Mouse (Mus musculus): ENCODE measurements around the gene Gstp3. TPM values are rescaled to one million over a fixed set of nuclear protein-coding genes. Genes with fewer than 3 reads are reported as not detected.

Gstp3 gene
- polyA plus RNA-seq, 1 experiment from 2014 or later = 6.1 TPM

GRCm38 (mm10) chr19:4083826-4084225, 24.5 kb upstream of the Gstp3 start:
- WGBS = 21% methylated on average over 8 of the region's 8 CpGs
- no peaks in the 10 kb centered on the region for H3K9me3 ChIP-seq (replicated peaks; ENCODE audit: control insufficient read depth, low read length)
- H3K4me1 ChIP-seq (ENCODE audit: control insufficient read depth, insufficient read depth, low read length) = no peaks in the 10 kb centered on the region
- H3K9ac ChIP-seq (ENCODE audit: low read length) = no peak overlapping the region
- H3K27ac ChIP-seq (ENCODE audit: low read length) = no peak overlapping the region
- H3K4me2 ChIP-seq (ENCODE audit: low read depth, low read length) = no peak overlapping the region
- no peaks in the 10 kb centered on the region for H3K36me3 ChIP-seq (ENCODE audit: control insufficient read depth, insufficient read depth, low read length)
- H3K4me3 ChIP-seq (replicated peaks; ENCODE audit: low read length) = no peak overlapping the region
- no peaks in the 10 kb centered on the region for H3K27me3 ChIP-seq (ENCODE audit: control insufficient read depth, insufficient read depth, low read length)
- ATAC-seq (ENCODE audit: insufficient read depth, low FRiP score) = no peak

DNA sequence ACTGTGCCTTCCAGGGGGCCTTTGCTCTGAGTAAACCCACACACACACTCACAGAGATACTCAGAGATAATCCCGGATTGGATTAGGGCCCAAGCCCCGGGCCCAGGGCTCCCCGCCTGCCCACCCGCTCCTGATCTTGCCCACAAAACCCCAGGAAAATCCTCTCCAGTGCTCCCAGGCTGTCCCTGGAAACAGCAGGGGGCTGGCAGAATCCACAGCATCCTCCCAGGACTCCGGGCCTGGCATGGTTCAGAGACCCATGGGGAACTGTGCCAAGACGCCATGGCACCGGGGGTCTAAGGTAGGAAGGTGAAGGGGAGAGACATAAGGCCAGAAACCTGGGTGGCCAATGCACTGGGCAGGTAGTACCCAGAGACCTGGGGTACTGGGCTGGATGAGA, 23.9 kb upstream of the Gstp3 start:
- no peak for ATAC-seq (ENCODE audit: insufficient read depth, low FRiP score)
- no peak overlapping the region for H3K4me2 ChIP-seq (ENCODE audit: low read depth, low read length)
- H3K9ac ChIP-seq (ENCODE audit: low read length) = no peak overlapping the region
- no peak overlapping the region for H3K4me3 ChIP-seq (replicated peaks; ENCODE audit: low read length)
- 88% methylated on average over 7 of the region's 7 CpGs for WGBS
- H3K4me1 ChIP-seq (ENCODE audit: control insufficient read depth, insufficient read depth, low read length) = no peaks in the 10 kb centered on the region
- H3K27me3 ChIP-seq (ENCODE audit: control insufficient read depth, insufficient read depth, low read length) = no peaks in the 10 kb centered on the region
- no peaks in the 10 kb centered on the region for H3K36me3 ChIP-seq (ENCODE audit: control insufficient read depth, insufficient read depth, low read length)
- no peaks in the 10 kb centered on the region for H3K9me3 ChIP-seq (replicated peaks; ENCODE audit: control insufficient read depth, low read length)
- H3K27ac ChIP-seq (ENCODE audit: low read length) = no peak overlapping the region

- 79% methylated on average over 11 of the region's 11 CpGs for WGBS
- H3K36me3 ChIP-seq (ENCODE audit: control insufficient read depth, insufficient read depth, low read length) = no peaks in the 10 kb centered on the region
- H3K9ac ChIP-seq (ENCODE audit: low read length) = no peak overlapping the region
- no peaks in the 10 kb centered on the region for H3K9me3 ChIP-seq (replicated peaks; ENCODE audit: control insufficient read depth, low read length)
- ATAC-seq (ENCODE audit: insufficient read depth, low FRiP score) = no peak
- H3K4me2 ChIP-seq (ENCODE audit: low read depth, low read length) = no peak overlapping the region
- H3K4me1 ChIP-seq (ENCODE audit: control insufficient read depth, insufficient read depth, low read length) = no peaks in the 10 kb centered on the region
- H3K27ac ChIP-seq (ENCODE audit: low read length) = no peak overlapping the region
- no peak overlapping the region for H3K4me3 ChIP-seq (replicated peaks; ENCODE audit: low read length)
- H3K27me3 ChIP-seq (ENCODE audit: control insufficient read depth, insufficient read depth, low read length) = no peaks in the 10 kb centered on the region
Measured at GRCm38 (mm10) chr19:4082219-4082965, 23.0 kb upstream of the Gstp3 start.

- H3K9ac ChIP-seq (ENCODE audit: low read length) = no peak within 1 kb of the TSS
- H3K36me3 ChIP-seq (ENCODE audit: control insufficient read depth, insufficient read depth, low read length) = no peaks in the 10 kb centered on the region
- no peak within 1 kb of the TSS for H3K4me3 ChIP-seq (replicated peaks; ENCODE audit: low read length)
- 58% methylated on average over 3 of the region's 3 CpGs for WGBS
- H3K4me2 ChIP-seq (ENCODE audit: low read depth, low read length) = no peak within 1 kb of the TSS
- no peak for ATAC-seq (ENCODE audit: insufficient read depth, low FRiP score)
- no peaks in the 10 kb centered on the region for H3K27me3 ChIP-seq (ENCODE audit: control insufficient read depth, insufficient read depth, low read length)
- no peaks in the 10 kb centered on the region for H3K9me3 ChIP-seq (replicated peaks; ENCODE audit: control insufficient read depth, low read length)
- no peak within 1 kb of the TSS for H3K27ac ChIP-seq (ENCODE audit: low read length)
- no peaks in the 10 kb centered on the region for H3K4me1 ChIP-seq (ENCODE audit: control insufficient read depth, insufficient read depth, low read length)
Measured at GRCm38 (mm10) chr19:4081394-4081793, 22.0 kb upstream of the Gstp3 start, which contains the start of gene Cabp2. Cabp2 (plus strand) TSS chr19:4081578.

DNA sequence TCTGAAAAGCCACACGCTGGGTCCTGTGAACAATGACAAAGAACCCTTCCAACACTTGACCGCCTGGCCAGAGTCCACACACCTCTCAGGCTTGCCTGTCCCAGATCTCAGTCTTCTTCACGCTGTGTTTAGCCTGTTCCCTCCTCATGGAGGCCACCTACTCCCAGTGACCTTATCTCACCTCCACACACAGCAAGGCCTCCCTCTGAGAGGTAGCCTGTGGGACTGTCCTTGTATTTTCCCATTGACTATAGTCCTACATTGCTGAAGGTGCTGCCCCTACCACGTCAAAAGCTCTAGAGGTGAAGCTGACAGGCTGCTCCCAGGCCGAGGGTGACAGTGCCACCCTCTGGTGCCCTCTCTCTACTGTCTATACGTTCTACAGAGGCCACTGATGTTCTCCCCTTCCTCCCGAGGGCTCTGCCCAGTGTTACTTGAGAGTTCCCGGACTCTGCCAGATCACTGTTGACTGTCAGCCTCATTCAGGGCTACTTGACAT, 21.2 kb upstream of the Gstp3 start:
- Histone ChIP-seq H3K36me3 (ENCODE audit: control insufficient read depth, insufficient read depth, low read length) (no peaks in the 10 kb centered on the region), H3K27ac (ENCODE audit: low read length) (no peak overlapping the region), H3K9ac (ENCODE audit: low read length) (no peak overlapping the region), H3K4me3 (replicated peaks; ENCODE audit: low read length) (no peak overlapping the region), H3K27me3 (ENCODE audit: control insufficient read depth, insufficient read depth, low read length) (no peaks in the 10 kb centered on the region), H3K4me2 (ENCODE audit: low read depth, low read length) (no peak overlapping the region), H3K9me3 (replicated peaks; ENCODE audit: control insufficient read depth, low read length) (no peaks in the 10 kb centered on the region), H3K4me1 (ENCODE audit: control insufficient read depth, insufficient read depth, low read length) (no peaks in the 10 kb centered on the region)
- 57% methylated on average over 8 of the region's 8 CpGs for WGBS
- no peak for ATAC-seq (ENCODE audit: insufficient read depth, low FRiP score)

DNA sequence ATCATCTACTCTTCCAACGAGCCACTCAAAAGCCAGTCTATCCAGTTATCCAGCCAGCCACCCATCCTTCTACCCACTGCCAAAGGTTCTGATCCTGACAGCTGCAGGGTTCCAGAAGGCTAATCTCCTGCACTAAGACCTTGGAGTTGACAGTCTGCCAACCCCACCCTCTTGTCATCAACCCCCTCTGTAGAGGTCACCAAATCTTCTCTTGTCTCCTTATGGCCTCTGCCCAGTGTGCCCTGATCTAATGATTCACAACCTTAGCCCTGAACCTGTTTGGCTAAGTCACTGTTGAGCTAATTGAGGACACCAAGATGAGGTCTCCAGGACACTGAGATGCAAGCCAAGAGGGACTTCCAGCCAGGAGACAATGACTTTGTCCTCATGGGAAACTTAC, 20.2 kb upstream of the Gstp3 start:
- Histone ChIP-seq H3K4me2 (ENCODE audit: low read depth, low read length) (no peak overlapping the region), H3K36me3 (ENCODE audit: control insufficient read depth, insufficient read depth, low read length) (no peaks in the 10 kb centered on the region), H3K27ac (ENCODE audit: low read length) (no peak overlapping the region), H3K9me3 (replicated peaks; ENCODE audit: control insufficient read depth, low read length) (no peaks in the 10 kb centered on the region), H3K27me3 (ENCODE audit: control insufficient read depth, insufficient read depth, low read length) (no peaks in the 10 kb centered on the region), H3K4me1 (ENCODE audit: control insufficient read depth, insufficient read depth, low read length) (no peaks in the 10 kb centered on the region), H3K4me3 (replicated peaks; ENCODE audit: low read length) (no peak overlapping the region), H3K9ac (ENCODE audit: low read length) (no peak overlapping the region)
- 79% methylated on average over 1 of the region's 1 CpGs for WGBS
- ATAC-seq (ENCODE audit: insufficient read depth, low FRiP score) = no peak

GRCm38 (mm10) chr19:4075531-4075930, 16.2 kb upstream of the Gstp3 start:
- Histone ChIP-seq H3K4me3 (replicated peaks; ENCODE audit: low read length) (no peak overlapping the region), H3K27ac (ENCODE audit: low read length) (no peak overlapping the region), H3K9ac (ENCODE audit: low read length) (no peak overlapping the region), H3K36me3 (ENCODE audit: control insufficient read depth, insufficient read depth, low read length) (no peaks in the 10 kb centered on the region), H3K27me3 (ENCODE audit: control insufficient read depth, insufficient read depth, low read length) (no peaks in the 10 kb centered on the region), H3K4me2 (ENCODE audit: low read depth, low read length) (no peak overlapping the region), H3K4me1 (ENCODE audit: control insufficient read depth, insufficient read depth, low read length) (0 out of 2 replicates have a peak, but pooled peaks cover under 1% of the 10 kb centered on the region), H3K9me3 (replicated peaks; ENCODE audit: control insufficient read depth, low read length) (no peaks in the 10 kb centered on the region)
- 93% methylated on average over 1 of the region's 1 CpGs for WGBS
- no peak for ATAC-seq (ENCODE audit: insufficient read depth, low FRiP score)

GRCm38 (mm10) chr19:4072706-4073424, 13.5 kb upstream of the Gstp3 start:
- Histone ChIP-seq H3K4me2 (ENCODE audit: low read depth, low read length) (no peak overlapping the region), H3K9me3 (replicated peaks; ENCODE audit: control insufficient read depth, low read length) (no peaks in the 10 kb centered on the region), H3K27me3 (ENCODE audit: control insufficient read depth, insufficient read depth, low read length) (no peaks in the 10 kb centered on the region), H3K4me3 (replicated peaks; ENCODE audit: low read length) (no peak overlapping the region), H3K4me1 (ENCODE audit: control insufficient read depth, insufficient read depth, low read length) (peaks cover 7% of the 10 kb centered on the region; the same call in 1 of the 2 replicates), H3K9ac (ENCODE audit: low read length) (no peak overlapping the region), H3K36me3 (ENCODE audit: control insufficient read depth, insufficient read depth, low read length) (no peaks in the 10 kb centered on the region), H3K27ac (ENCODE audit: low read length) (no peak overlapping the region)
- no peak for ATAC-seq (ENCODE audit: insufficient read depth, low FRiP score)
- 85% methylated on average over 6 of the region's 6 CpGs for WGBS

GRCm38 (mm10) chr19:4071406-4071805, 12.0 kb upstream of the Gstp3 start:
- H3K4me2 ChIP-seq (ENCODE audit: low read depth, low read length) = no peak overlapping the region
- no peaks in the 10 kb centered on the region for H3K36me3 ChIP-seq (ENCODE audit: control insufficient read depth, insufficient read depth, low read length)
- 88% methylated on average over 6 of the region's 6 CpGs for WGBS
- H3K4me1 ChIP-seq (ENCODE audit: control insufficient read depth, insufficient read depth, low read length) = peaks cover 7% of the 10 kb centered on the region; the same call in 1 of the 2 replicates
- ATAC-seq (ENCODE audit: insufficient read depth, low FRiP score) = no peak
- no peaks in the 10 kb centered on the region for H3K9me3 ChIP-seq (replicated peaks; ENCODE audit: control insufficient read depth, low read length)
- H3K4me3 ChIP-seq (replicated peaks; ENCODE audit: low read length) = no peak overlapping the region
- H3K27ac ChIP-seq (ENCODE audit: low read length) = no peak overlapping the region
- no peaks in the 10 kb centered on the region for H3K27me3 ChIP-seq (ENCODE audit: control insufficient read depth, insufficient read depth, low read length)
- H3K9ac ChIP-seq (ENCODE audit: low read length) = no peak overlapping the region
